Mouse (Mus musculus): Measurements from ENCODE around the gene Tll2. TPM values are rescaled to one million over a fixed set of nuclear protein-coding genes. Genes with fewer than 3 reads are reported as not detected.

Gene Tll2
- polyA plus RNA-seq, 1 experiment, result not detected

DNA sequence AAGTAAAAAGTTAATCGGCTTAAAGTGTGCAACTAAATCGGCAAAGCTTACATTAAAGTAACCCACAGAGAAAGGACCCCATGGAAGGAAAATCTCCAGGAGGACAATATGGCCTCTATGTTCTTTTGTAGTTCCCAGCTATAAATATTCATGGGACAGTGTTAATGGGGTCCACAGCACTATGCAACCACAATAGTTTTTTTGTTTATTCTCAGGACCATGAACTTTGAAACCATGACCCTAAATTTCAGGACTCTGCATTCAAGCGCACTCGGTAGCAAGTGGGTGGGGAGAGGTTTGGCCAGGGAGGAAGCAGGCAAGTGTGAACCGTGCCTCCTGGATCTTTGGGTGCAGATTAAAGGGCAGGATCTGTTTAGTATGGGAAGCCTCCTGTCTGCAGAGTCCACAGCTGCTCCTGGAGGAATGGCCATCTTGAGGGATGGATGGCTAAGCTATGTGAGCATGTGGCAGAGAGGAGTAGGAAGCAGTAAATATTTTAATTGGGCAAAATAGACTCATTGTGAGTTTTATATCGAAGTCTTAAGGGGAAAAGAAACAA, 15.7 kb downstream of the Tll2 start:
- Histone ChIP-seq H3K4me3 (ENCODE audit: insufficient read depth, low read depth, low read length) (no peak overlapping the region), H3K4me1 (ENCODE audit: control insufficient read depth, insufficient read depth, insufficient read length, low read length) (no peaks in the 10 kb centered on the region), H3K27ac (replicated peaks; ENCODE audit: low read depth, low read length) (no peak overlapping the region)

DNA sequence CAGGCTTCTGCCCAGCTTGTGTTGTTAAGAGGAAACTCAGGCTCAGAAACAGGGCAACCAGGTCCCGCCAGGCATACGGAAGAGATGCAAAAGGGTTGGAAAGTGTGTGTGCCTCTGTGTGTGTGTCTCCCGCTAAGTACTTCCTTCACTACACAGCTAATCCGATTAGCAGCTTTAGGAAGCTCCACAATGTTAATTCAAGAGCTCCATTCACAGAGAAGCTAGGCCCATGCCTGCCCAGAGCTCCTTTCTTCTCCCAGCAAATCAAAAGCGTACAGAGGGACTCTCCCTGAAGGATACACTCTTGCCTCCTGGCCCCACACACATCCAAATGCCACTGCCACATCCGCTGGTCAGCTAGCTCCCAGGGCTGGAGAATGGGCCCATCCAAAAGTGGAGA, 29.3 kb downstream of the Tll2 start:
- no peak overlapping the region for H3K27ac ChIP-seq (replicated peaks; ENCODE audit: low read depth, low read length)
- no peaks in the 10 kb centered on the region for H3K4me1 ChIP-seq (ENCODE audit: control insufficient read depth, insufficient read depth, insufficient read length, low read length)
- H3K4me3 ChIP-seq (ENCODE audit: insufficient read depth, low read depth, low read length), result no peak overlapping the region

GRCm38 (mm10) chr19:41176881-41177280, 29.8 kb downstream of the Tll2 start:
- H3K4me1 ChIP-seq (ENCODE audit: control insufficient read depth, insufficient read depth, insufficient read length, low read length), result no peaks in the 10 kb centered on the region
- no peak overlapping the region for H3K4me3 ChIP-seq (ENCODE audit: insufficient read depth, low read depth, low read length)
- no peak overlapping the region for H3K27ac ChIP-seq (replicated peaks; ENCODE audit: low read depth, low read length)

- peaks cover 5% of the 10 kb centered on the region; the same call in 1 of the 2 replicates for H3K4me1 ChIP-seq (ENCODE audit: control insufficient read depth, insufficient read depth, insufficient read length, low read length)
- no peak overlapping the region for H3K27ac ChIP-seq (replicated peaks; ENCODE audit: low read depth, low read length)
- H3K4me3 ChIP-seq (ENCODE audit: insufficient read depth, low read depth, low read length), result no peak overlapping the region
Measured at GRCm38 (mm10) chr19:41165914-41166235, 40.8 kb downstream of the Tll2 start.

DNA sequence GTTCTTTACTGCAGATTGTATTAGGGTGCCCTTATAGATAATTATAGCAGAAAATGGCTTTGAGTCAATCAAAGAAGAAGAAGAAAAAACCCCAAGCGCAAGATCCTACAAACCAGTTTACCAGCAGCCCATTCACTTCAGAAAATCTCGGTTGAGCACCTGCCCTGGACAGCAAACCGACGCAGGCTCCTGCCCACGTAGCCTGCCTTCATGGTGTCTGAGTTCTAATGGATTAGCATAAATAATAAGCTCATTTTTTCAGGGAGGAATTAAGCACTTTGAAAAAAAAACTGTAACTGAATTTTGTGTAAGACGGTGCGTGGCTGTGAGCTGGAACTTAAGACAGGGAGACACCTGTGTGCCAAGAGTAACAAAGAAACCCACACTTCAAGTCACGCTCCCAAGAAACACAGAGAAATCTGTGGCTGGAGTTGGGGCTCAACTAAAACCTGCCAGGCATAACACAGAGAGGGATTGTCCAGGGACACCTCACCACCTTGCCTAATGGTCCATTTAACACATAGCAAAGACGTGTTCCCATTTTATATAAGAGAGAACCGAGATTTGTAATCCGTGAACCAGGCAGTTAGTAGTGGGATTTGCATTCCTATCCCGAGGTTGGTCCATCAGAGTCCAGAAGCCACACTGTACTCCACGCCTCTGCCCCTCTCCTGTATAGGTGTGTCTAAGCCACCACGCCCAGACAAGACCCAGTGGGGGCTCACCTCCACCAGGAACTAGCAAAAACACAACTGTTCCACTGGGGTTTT, 41.3 kb downstream of the Tll2 start:
- peaks cover 5% of the 10 kb centered on the region; the same call in 1 of the 2 replicates for H3K4me1 ChIP-seq (ENCODE audit: control insufficient read depth, insufficient read depth, insufficient read length, low read length)
- no peak overlapping the region for H3K4me3 ChIP-seq (ENCODE audit: insufficient read depth, low read depth, low read length)
- H3K27ac ChIP-seq (replicated peaks; ENCODE audit: low read depth, low read length), result no peak overlapping the region

DNA sequence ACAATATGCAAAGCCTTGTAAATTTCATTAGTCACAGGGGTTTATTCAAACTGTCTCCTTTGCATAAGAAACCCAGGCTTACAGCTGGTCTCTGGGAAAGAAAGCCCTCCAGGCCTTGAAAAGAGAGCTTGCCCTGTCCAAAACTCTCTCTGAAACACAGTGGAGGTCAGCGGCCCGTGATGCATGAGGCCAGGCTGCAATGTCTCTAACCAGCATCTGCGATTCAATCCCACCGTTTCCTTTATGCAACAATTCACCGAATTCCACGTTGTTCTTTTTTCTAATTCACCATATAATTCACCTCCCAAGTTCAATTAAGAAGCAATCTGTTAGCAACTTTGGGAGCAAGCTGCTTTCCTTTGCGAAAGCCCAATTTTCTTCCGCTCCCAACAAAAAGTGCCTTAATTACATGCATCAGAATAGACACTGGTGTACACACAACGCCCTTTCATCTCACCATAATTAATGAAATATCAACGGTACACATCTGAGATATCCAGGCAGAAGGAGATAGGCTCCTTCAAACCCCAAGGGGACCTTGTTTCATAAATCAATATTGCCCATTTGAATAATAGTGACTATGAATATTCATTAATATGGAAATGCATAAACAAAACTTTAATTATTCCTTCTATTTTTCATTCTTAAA, 42.1 kb downstream of the Tll2 start:
- no peak overlapping the region for H3K27ac ChIP-seq (replicated peaks; ENCODE audit: low read depth, low read length)
- peaks cover 7% of the 10 kb centered on the region; the same call in 1 of the 2 replicates for H3K4me1 ChIP-seq (ENCODE audit: control insufficient read depth, insufficient read depth, insufficient read length, low read length)
- H3K4me3 ChIP-seq (ENCODE audit: insufficient read depth, low read depth, low read length), result no peak overlapping the region

DNA sequence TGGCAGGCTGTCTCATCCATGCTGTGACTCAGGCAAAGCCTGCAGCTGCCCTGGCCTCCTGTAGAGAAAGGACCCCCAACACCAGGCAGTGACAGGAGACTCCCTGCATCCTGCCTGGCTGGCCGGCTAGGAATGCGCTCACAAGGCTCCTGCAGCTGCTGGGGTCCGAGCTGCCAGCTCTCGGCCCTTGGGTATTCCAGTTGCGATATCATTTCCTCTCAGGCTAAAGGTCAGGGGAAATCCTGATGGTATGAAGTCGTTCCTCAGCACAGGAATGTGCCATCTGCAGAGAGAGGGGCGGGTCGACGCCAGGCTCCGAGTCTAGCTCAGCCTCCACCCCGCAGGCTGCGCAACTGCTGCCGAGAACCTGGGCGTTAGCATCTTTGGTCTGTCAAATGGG, 46.2 kb downstream of the Tll2 start:
- H3K27ac ChIP-seq (replicated peaks; ENCODE audit: low read depth, low read length), result no peak overlapping the region
- H3K4me1 ChIP-seq (ENCODE audit: control insufficient read depth, insufficient read depth, insufficient read length, low read length), result peaks cover 7% of the 10 kb centered on the region; the same call in 1 of the 2 replicates
- no peak overlapping the region for H3K4me3 ChIP-seq (ENCODE audit: insufficient read depth, low read depth, low read length)

DNA sequence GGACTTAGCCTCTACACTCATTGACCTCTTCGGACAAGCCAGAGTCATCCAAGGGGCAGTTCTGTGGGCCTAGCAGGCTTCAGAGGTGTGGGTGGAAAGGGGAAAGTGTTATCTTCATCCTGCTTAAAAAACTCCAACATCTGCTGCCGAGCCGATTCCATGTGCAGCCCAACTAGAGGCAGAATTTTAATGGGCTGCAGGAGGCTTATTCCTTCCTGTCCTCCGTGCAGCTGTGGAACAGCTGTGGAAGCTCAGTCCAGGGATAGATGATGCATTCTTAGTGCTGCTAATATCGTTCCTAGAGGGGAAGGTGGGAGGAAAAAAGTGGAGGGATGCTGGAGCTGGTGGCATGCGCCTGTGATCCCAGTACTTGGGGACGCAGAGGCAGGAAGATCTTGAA, 52.0 kb downstream of the Tll2 start:
- Histone ChIP-seq H3K27ac (replicated peaks; ENCODE audit: low read depth, low read length) (no peak overlapping the region), H3K4me1 (ENCODE audit: control insufficient read depth, insufficient read depth, insufficient read length, low read length) (peaks cover 9% of the 10 kb centered on the region), H3K4me3 (ENCODE audit: insufficient read depth, low read depth, low read length) (no peak overlapping the region)

GRCm38 (mm10) chr19:41152462-41152861, 54.2 kb downstream of the Tll2 start:
- Histone ChIP-seq H3K4me1 (ENCODE audit: control insufficient read depth, insufficient read depth, insufficient read length, low read length) (peaks cover 9% of the 10 kb centered on the region), H3K4me3 (ENCODE audit: insufficient read depth, low read depth, low read length) (no peak overlapping the region), H3K27ac (replicated peaks; ENCODE audit: low read depth, low read length) (no peak overlapping the region)

DNA sequence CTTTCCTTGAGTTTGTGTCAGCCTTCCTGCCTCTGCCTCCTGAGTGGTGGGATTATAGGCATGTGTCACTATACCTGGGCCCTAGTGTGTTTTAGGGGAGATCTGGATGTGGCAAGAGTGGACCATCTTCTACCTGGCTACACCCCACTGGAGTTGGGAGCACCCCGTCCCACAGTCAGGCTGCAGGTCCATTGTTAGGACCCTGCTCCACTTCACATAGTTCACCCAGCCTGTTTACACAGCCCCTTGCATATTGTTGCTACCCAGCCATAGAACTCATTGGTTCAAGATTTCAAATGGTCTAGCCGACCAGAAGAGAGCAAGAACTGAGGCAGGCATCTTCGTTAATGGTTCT, 54.6 kb downstream of the Tll2 start:
- Histone ChIP-seq H3K27ac (replicated peaks; ENCODE audit: low read depth, low read length) (no peak overlapping the region; the same call in 1 of the 2 replicates), H3K4me1 (ENCODE audit: control insufficient read depth, insufficient read depth, insufficient read length, low read length) (peaks cover 9% of the 10 kb centered on the region), H3K4me3 (ENCODE audit: insufficient read depth, low read depth, low read length) (no peak overlapping the region)

DNA sequence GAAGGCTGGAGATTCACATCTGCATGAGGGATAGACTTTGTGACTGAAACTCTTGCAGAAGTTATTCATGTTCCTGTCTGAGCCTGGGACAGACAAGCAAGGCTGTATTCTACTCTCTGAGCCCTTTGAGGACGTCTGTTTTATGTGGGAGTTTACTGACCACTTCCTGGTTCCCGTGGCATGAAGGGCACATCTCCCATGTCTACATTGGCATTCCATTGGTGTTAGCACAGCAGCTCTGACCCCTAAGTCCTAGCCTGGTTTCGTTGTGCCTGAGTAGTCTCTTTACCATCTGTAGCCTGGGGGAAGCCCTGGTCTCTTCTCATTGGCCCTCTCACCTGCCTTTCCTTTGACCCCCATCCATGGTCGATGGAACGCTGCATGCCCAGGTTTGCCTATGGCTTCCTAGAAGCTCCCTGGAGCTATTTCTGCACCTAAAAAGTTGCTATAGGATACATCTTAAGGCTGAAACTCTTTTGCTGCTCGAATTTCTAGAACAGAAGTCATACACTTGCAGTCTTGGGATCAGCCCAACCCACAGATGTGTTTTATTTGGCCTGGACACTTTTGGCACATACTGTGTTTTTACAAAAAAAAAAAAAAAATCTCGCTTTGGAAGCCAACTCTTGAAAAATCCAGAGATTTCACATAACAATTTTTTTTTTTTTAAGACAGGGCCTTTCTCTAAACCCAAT, 55.2 kb downstream of the Tll2 start:
- peaks cover 9% of the 10 kb centered on the region for H3K4me1 ChIP-seq (ENCODE audit: control insufficient read depth, insufficient read depth, insufficient read length, low read length)
- no peak overlapping the region; the same call in 1 of the 2 replicates for H3K27ac ChIP-seq (replicated peaks; ENCODE audit: low read depth, low read length)

DNA sequence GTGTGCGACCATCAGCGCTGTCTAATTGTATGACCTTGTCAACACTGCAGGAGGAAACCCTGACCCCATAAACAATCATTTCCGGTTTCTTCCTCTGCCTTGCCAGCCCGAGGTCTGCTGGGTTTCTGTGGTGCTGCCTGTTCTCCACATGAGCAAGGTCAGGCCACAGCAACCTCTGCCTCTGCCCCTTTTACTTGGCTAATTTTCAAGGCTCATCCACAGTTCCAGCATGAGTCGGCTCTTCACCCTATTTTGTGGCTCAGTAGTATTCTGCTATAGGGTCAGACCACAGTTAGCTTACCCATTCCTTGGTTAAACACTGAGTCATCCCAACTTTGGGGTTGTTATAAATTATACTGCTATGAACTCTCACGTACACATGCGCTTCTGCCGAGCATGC, 65.7 kb downstream of the Tll2 start:
- Histone ChIP-seq H3K4me3 (ENCODE audit: insufficient read depth, low read depth, low read length) (no peak overlapping the region), H3K4me1 (ENCODE audit: control insufficient read depth, insufficient read depth, insufficient read length, low read length) (no peaks in the 10 kb centered on the region), H3K27ac (replicated peaks; ENCODE audit: low read depth, low read length) (no peak overlapping the region)

More for the DNA sequence above, 55.2 kb downstream of the Tll2 start:
- no peak overlapping the region for H3K4me3 ChIP-seq (ENCODE audit: insufficient read depth, low read depth, low read length)

GRCm38 (mm10) chr19:41139629-41140028, 67.0 kb downstream of the Tll2 start:
- H3K4me3 ChIP-seq (ENCODE audit: insufficient read depth, low read depth, low read length), result no peak overlapping the region
- H3K4me1 ChIP-seq (ENCODE audit: control insufficient read depth, insufficient read depth, insufficient read length, low read length), result no peaks in the 10 kb centered on the region
- no peak overlapping the region for H3K27ac ChIP-seq (replicated peaks; ENCODE audit: low read depth, low read length)

DNA sequence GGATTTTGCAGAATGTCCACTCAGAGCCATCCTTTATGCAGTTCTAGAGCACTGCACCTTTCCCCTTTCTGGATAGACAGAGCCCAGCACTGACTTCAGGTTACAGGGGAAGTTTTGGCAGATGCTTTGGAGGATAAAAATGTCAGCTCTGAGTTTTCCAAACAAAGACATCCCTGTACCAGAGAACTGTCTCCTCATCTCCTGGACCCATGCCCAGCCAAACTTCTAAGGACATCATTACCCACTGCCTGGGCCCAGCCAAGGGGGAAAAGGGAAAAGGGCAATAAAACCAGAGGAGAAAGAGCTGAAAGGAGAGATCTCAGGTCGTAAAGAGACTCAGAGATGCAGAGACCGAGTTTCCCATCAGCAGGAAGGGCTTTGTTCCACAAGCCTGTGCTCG, 83.6 kb downstream of the Tll2 start:
- Histone ChIP-seq H3K27ac (replicated peaks; ENCODE audit: low read depth, low read length) (no peak overlapping the region), H3K4me3 (ENCODE audit: insufficient read depth, low read depth, low read length) (no peak overlapping the region), H3K4me1 (ENCODE audit: control insufficient read depth, insufficient read depth, insufficient read length, low read length) (no peaks in the 10 kb centered on the region)

- Histone ChIP-seq H3K27ac (replicated peaks; ENCODE audit: low read depth, low read length) (no peak overlapping the region), H3K4me3 (ENCODE audit: insufficient read depth, low read depth, low read length) (no peak overlapping the region), H3K4me1 (ENCODE audit: control insufficient read depth, insufficient read depth, insufficient read length, low read length) (no peaks in the 10 kb centered on the region)
Measured at GRCm38 (mm10) chr19:41119924-41120323, 86.7 kb downstream of the Tll2 start.

All from brown adipose tissue, adult 24 weeks (tissue).